Mouse (Mus musculus) liver, embryonic 12.5 days (tissue): ENCODE data around the gene Dpp6. TPM values are rescaled to one million over a fixed set of nuclear protein-coding genes. Genes with fewer than 3 reads are reported as not detected.

ENCODE experiments used
- ATAC-seq: fragments of 200-750 bp; cut with Nextera tagmentation; 2 replicates; pipeline ENCODE4 v1.8.0; 2017; ENCODE audit warnings: moderate number of reproducible peaks, mild to moderate bottlenecking, moderate library complexity
- H3K27ac ChIP-seq: fragments of 300-500 bp; sonication (generic); 2 replicates; pipeline ENCODE4 v1.5.1; 2016; ENCODE audit warnings: mild to moderate bottlenecking
- H3K27me3 ChIP-seq: fragments of 300-500 bp; sonication (generic); replicated peaks from 2 replicates; pipeline ENCODE4 v1.6.1; 2016; ENCODE audit warnings: mild to moderate bottlenecking, moderate library complexity
- H3K36me3 ChIP-seq: fragments of 300-500 bp; sonication (generic); 2 replicates; pipeline ENCODE4 v1.6.1; 2016; ENCODE audit warnings: mild to moderate bottlenecking, moderate library complexity
- H3K4me1 ChIP-seq: fragments of 300-500 bp; sonication (generic); 2 replicates; pipeline ENCODE4 v1.6.1; 2016
- H3K4me2 ChIP-seq: fragments of 300-500 bp; sonication (generic); 2 replicates; pipeline ENCODE4 v1.6.1; 2016; ENCODE audit warnings: mild to moderate bottlenecking, moderate library complexity
- H3K4me3 ChIP-seq: fragments of 300-500 bp; sonication (generic); 2 replicates; pipeline ENCODE4 v1.5.1; 2016; ENCODE audit warnings: mild to moderate bottlenecking, moderate library complexity
- H3K9ac ChIP-seq: fragments of 300-500 bp; sonication (generic); 2 replicates; pipeline ENCODE4 v1.6.1; 2016; ENCODE audit warnings: mild to moderate bottlenecking, moderate library complexity
- H3K9me3 ChIP-seq: fragments of 300-500 bp; sonication (generic); replicated peaks from 2 replicates; pipeline ENCODE4 v1.6.1; 2016; ENCODE audit warnings: mild to moderate bottlenecking, moderate library complexity
- WGBS: fragments of 180-500 bp; shearing (Covaris S2); methylation state at CpG from one replicate; pipeline ENCODE4 v1.1.7; 2016; ENCODE audit not compliant: insufficient replicate concordance; 5-methylcytosine and 5-hydroxymethylcytosine counted together
- polyA plus RNA-seq: library from polyadenylated mRNA; unstranded; fragments of >200 nt; fragmentation: Nextera tagmentation; extraction: Ambion mirVana; gene quantifications from 2 replicates; pipeline ENCODE4 v1.2.1, GENCODE M21; 2016

The Dpp6 gene
- polyA plus RNA-seq, 1 experiment from 2014 or later = 0.67 TPM

- H3K4me1 ChIP-seq = no peaks in the 10 kb centered on the region
Observed at GRCm38 (mm10) chr5:27275871-27276270, 458.9 kb downstream of the Dpp6 start.

GRCm38 (mm10) chr5:27278120-27278645 is 461.2 kb downstream of the Dpp6 start:
- H3K9ac ChIP-seq = no peak overlapping the region
- H3K4me1 ChIP-seq = no peaks in the 10 kb centered on the region
- no peaks in the 10 kb centered on the region for H3K27me3 ChIP-seq
- H3K4me3 ChIP-seq = no peak overlapping the region
- no peaks in the 10 kb centered on the region for H3K36me3 ChIP-seq
- no peak overlapping the region for H3K27ac ChIP-seq
- no peak overlapping the region for H3K4me2 ChIP-seq
- WGBS = 74% methylated on average over 10 of the region's 10 CpGs
- no peak for ATAC-seq
- H3K9me3 ChIP-seq = no peaks in the 10 kb centered on the region

More at GRCm38 (mm10) chr5:27275871-27276270, 458.9 kb downstream of the Dpp6 start:
- H3K36me3 ChIP-seq = no peaks in the 10 kb centered on the region
- H3K27me3 ChIP-seq = no peaks in the 10 kb centered on the region
- H3K4me2 ChIP-seq = no peak overlapping the region
- H3K9me3 ChIP-seq = no peaks in the 10 kb centered on the region
- no peak overlapping the region for H3K4me3 ChIP-seq
- ATAC-seq = no peak
- 71% methylated on average over 1 of the region's 1 CpGs for WGBS
- no peak overlapping the region for H3K27ac ChIP-seq
- no peak overlapping the region for H3K9ac ChIP-seq

- Histone ChIP-seq H3K9me3 (no peaks in the 10 kb centered on the region), H3K36me3 (no peaks in the 10 kb centered on the region), H3K27me3 (no peaks in the 10 kb centered on the region), H3K4me2 (no peak overlapping the region), H3K27ac (no peak overlapping the region), H3K9ac (no peak overlapping the region), H3K4me1 (no peaks in the 10 kb centered on the region), H3K4me3 (no peak overlapping the region)
- no peak for ATAC-seq
- 44% methylated on average over 4 of the region's 4 CpGs for WGBS
Observed at GRCm38 (mm10) chr5:27286876-27287275, 469.9 kb downstream of the Dpp6 start.

- H3K27ac ChIP-seq = no peak overlapping the region
- H3K4me1 ChIP-seq = no peaks in the 10 kb centered on the region
- no peaks in the 10 kb centered on the region for H3K9me3 ChIP-seq
- no peaks in the 10 kb centered on the region for H3K36me3 ChIP-seq
- no peak overlapping the region for H3K9ac ChIP-seq
- WGBS = 61% methylated on average over 8 of the region's 8 CpGs
- H3K27me3 ChIP-seq = no peaks in the 10 kb centered on the region
- no peak for ATAC-seq
- H3K4me3 ChIP-seq = no peak overlapping the region
- no peak overlapping the region for H3K4me2 ChIP-seq
Observed at GRCm38 (mm10) chr5:27291378-27291777, 474.4 kb downstream of the Dpp6 start.

GRCm38 (mm10) chr5:27292236-27292635 is 475.2 kb downstream of the Dpp6 start:
- WGBS = 72% methylated on average over 7 of the region's 7 CpGs
- Histone ChIP-seq H3K4me1 (no peaks in the 10 kb centered on the region), H3K27ac (no peak overlapping the region), H3K27me3 (no peaks in the 10 kb centered on the region), H3K9me3 (no peaks in the 10 kb centered on the region), H3K9ac (no peak overlapping the region), H3K36me3 (no peaks in the 10 kb centered on the region), H3K4me3 (no peak overlapping the region), H3K4me2 (no peak overlapping the region)
- no peak for ATAC-seq

- H3K4me3 ChIP-seq = no peak overlapping the region
Observed at GRCm38 (mm10) chr5:27304115-27304514, 487.1 kb downstream of the Dpp6 start.

GRCm38 (mm10) chr5:27306497-27307152 is 489.6 kb downstream of the Dpp6 start:
- Histone ChIP-seq H3K9me3 (no peaks in the 10 kb centered on the region), H3K9ac (no peak overlapping the region), H3K4me2 (no peak overlapping the region), H3K27ac (no peak overlapping the region), H3K36me3 (no peaks in the 10 kb centered on the region), H3K27me3 (no peaks in the 10 kb centered on the region), H3K4me1 (no peaks in the 10 kb centered on the region), H3K4me3 (no peak overlapping the region)
- WGBS = 65% methylated on average over 4 of the region's 4 CpGs
- ATAC-seq = no peak

More at GRCm38 (mm10) chr5:27304115-27304514, 487.1 kb downstream of the Dpp6 start:
- H3K27ac ChIP-seq = no peak overlapping the region
- no peak overlapping the region for H3K9ac ChIP-seq
- no peak for ATAC-seq
- H3K4me1 ChIP-seq = no peaks in the 10 kb centered on the region
- no peaks in the 10 kb centered on the region for H3K9me3 ChIP-seq
- 54% methylated on average over 2 of the region's 2 CpGs for WGBS
- H3K4me2 ChIP-seq = no peak overlapping the region
- no peaks in the 10 kb centered on the region for H3K36me3 ChIP-seq
- no peaks in the 10 kb centered on the region for H3K27me3 ChIP-seq

GRCm38 (mm10) chr5:27310217-27310616 is 493.2 kb downstream of the Dpp6 start:
- H3K4me3 ChIP-seq = no peak overlapping the region
- no peaks in the 10 kb centered on the region for H3K27me3 ChIP-seq
- ATAC-seq = no peak
- H3K4me1 ChIP-seq = no peaks in the 10 kb centered on the region
- no peaks in the 10 kb centered on the region for H3K36me3 ChIP-seq
- H3K9ac ChIP-seq = no peak overlapping the region
- H3K9me3 ChIP-seq = no peaks in the 10 kb centered on the region
- 38% methylated on average over 2 of the region's 2 CpGs for WGBS
- no peak overlapping the region for H3K4me2 ChIP-seq
- no peak overlapping the region for H3K27ac ChIP-seq

- ATAC-seq = no peak
- H3K4me3 ChIP-seq = no peak overlapping the region
- 32% methylated on average over 1 of the region's 1 CpGs for WGBS
Observed at GRCm38 (mm10) chr5:27316674-27317073, 499.7 kb downstream of the Dpp6 start.

GRCm38 (mm10) chr5:27317264-27317663 is 500.3 kb downstream of the Dpp6 start:
- H3K4me2 ChIP-seq = no peak overlapping the region
- H3K9ac ChIP-seq = no peak overlapping the region
- H3K27me3 ChIP-seq = no peaks in the 10 kb centered on the region
- no peaks in the 10 kb centered on the region for H3K36me3 ChIP-seq
- H3K9me3 ChIP-seq = no peaks in the 10 kb centered on the region
- no peak overlapping the region for H3K27ac ChIP-seq
- ATAC-seq = no peak
- H3K4me3 ChIP-seq = no peak overlapping the region
- no peaks in the 10 kb centered on the region for H3K4me1 ChIP-seq

More at GRCm38 (mm10) chr5:27316674-27317073, 499.7 kb downstream of the Dpp6 start:
- Histone ChIP-seq H3K36me3 (no peaks in the 10 kb centered on the region), H3K4me2 (no peak overlapping the region), H3K27me3 (no peaks in the 10 kb centered on the region), H3K27ac (no peak overlapping the region), H3K9ac (no peak overlapping the region), H3K4me1 (no peaks in the 10 kb centered on the region), H3K9me3 (no peaks in the 10 kb centered on the region)

- Histone ChIP-seq H3K9ac (no peak overlapping the region), H3K9me3 (no peaks in the 10 kb centered on the region), H3K36me3 (no peaks in the 10 kb centered on the region), H3K4me2 (no peak overlapping the region), H3K4me3 (no peak overlapping the region), H3K27me3 (no peaks in the 10 kb centered on the region), H3K4me1 (no peaks in the 10 kb centered on the region), H3K27ac (no peak overlapping the region)
- 78% methylated on average over 1 of the region's 1 CpGs for WGBS
- no peak for ATAC-seq
Observed at GRCm38 (mm10) chr5:27317832-27318231, 500.8 kb downstream of the Dpp6 start.

- no peak overlapping the region for H3K9ac ChIP-seq
- H3K27ac ChIP-seq = no peak overlapping the region
- no peak for ATAC-seq
- H3K4me3 ChIP-seq = no peak overlapping the region
- no peak overlapping the region for H3K4me2 ChIP-seq
- no peaks in the 10 kb centered on the region for H3K27me3 ChIP-seq
- H3K9me3 ChIP-seq = no peaks in the 10 kb centered on the region
- WGBS = 64% methylated on average over 4 of the region's 4 CpGs
- no peaks in the 10 kb centered on the region for H3K36me3 ChIP-seq
- H3K4me1 ChIP-seq = no peaks in the 10 kb centered on the region
Observed at GRCm38 (mm10) chr5:27319731-27320130, 502.7 kb downstream of the Dpp6 start.
